Mouse (Mus musculus) small intestine, adult 2 months (tissue): Measurements from ENCODE around the gene Gm16181. TPM values are rescaled to one million over a fixed set of nuclear protein-coding genes. Genes with fewer than 3 reads are reported as not detected.

ENCODE experiments used
- H3K27ac ChIP-seq: fragments of 200-500 bp; 2 replicates; pipeline ENCODE4 v1.5.1; 2012; ENCODE audit warnings: low read depth, low read length, control low read depth, inconsistent platforms; ENCODE audit not compliant: insufficient read depth
- H3K27me3 ChIP-seq: fragments of 200-500 bp; 2 replicates; pipeline ENCODE4 v1.6.1; 2012; ENCODE audit warnings: mild to moderate bottlenecking, moderate library complexity, low read length, inconsistent platforms; ENCODE audit not compliant: control insufficient read depth, insufficient read depth
- H3K36me3 ChIP-seq: fragments of 200-500 bp; 2 replicates; pipeline ENCODE4 v1.6.1; 2012; ENCODE audit warnings: mild to moderate bottlenecking, low read length, control low read depth, inconsistent platforms; ENCODE audit not compliant: control insufficient read depth, insufficient read depth
- H3K4me1 ChIP-seq: fragments of 200-500 bp; 2 replicates; pipeline ENCODE4 v1.6.1; 2012; ENCODE audit warnings: low read length, inconsistent platforms, mixed read lengths; ENCODE audit not compliant: control insufficient read depth, insufficient read depth, insufficient read length
- H3K4me3 ChIP-seq: fragments of 200-500 bp; 2 replicates; pipeline ENCODE4 v1.5.1; 2012; ENCODE audit warnings: low read depth, mild to moderate bottlenecking, control low read depth, inconsistent platforms, low read length, moderate library complexity
- CTCF ChIP-seq: fragments of 200-500 bp; IDR thresholded peaks from 2 replicates; pipeline ENCODE4 v1.5.1; 2012; ENCODE audit warnings: low read depth, mild to moderate bottlenecking, control low read depth, inconsistent platforms, low read length, moderate library complexity, mixed read lengths; ENCODE audit not compliant: insufficient replicate concordance, insufficient read length; ENCODE audit errors: extremely low read depth
- POLR2A ChIP-seq: fragments of 200-500 bp; IDR thresholded peaks from 2 replicates; pipeline ENCODE4 v1.6.1; 2012; ENCODE audit warnings: low read depth, mild to moderate bottlenecking, control low read depth, inconsistent platforms, low read length, moderate library complexity
- WGBS: fragments of 180-500 bp; shearing (Covaris S2); methylation state at CpG from one replicate; pipeline ENCODE4 v1.1.7; 2018; 5-methylcytosine and 5-hydroxymethylcytosine counted together
- polyA plus RNA-seq: library from polyadenylated mRNA; depleted of rRNA; stranded (reverse); fragments of >200 nt; gene quantifications from 2 replicates; pipeline ENCODE4 v1.2.3, GENCODE M21; 2012

Gene Gm16181
- polyA plus RNA-seq, 1 experiment, result not detected

GRCm38 (mm10) chr17:35245731-35246623 is 25.3 kb downstream of the Gm16181 start:
- Histone ChIP-seq H3K36me3 (peaks cover 70% of the 10 kb centered on the region), H3K27me3 (no peaks in the 10 kb centered on the region), H3K4me1 (peaks cover 17% of the 10 kb centered on the region), H3K4me3 (no peak overlapping the region), H3K27ac (no peak overlapping the region)
- TF ChIP-seq CTCF (no peak), POLR2A (no peak)
- 69% methylated on average over 15 of the region's 15 CpGs for WGBS

GRCm38 (mm10) chr17:35247144-35247543 is 26.5 kb downstream of the Gm16181 start:
- peaks cover 80% of the 10 kb centered on the region for H3K36me3 ChIP-seq
- WGBS, result 66% methylated on average over 7 of the region's 7 CpGs
- no peak overlapping the region for H3K27ac ChIP-seq
- H3K4me1 ChIP-seq, result peaks cover 17% of the 10 kb centered on the region
- H3K4me3 ChIP-seq, result no peak overlapping the region
- no peaks in the 10 kb centered on the region for H3K27me3 ChIP-seq
- TF ChIP-seq POLR2A (no peak), CTCF (no peak)

GRCm38 (mm10) chr17:35248986-35249385 is 28.4 kb downstream of the Gm16181 start:
- Histone ChIP-seq H3K4me3 (no peak overlapping the region), H3K27me3 (no peaks in the 10 kb centered on the region), H3K27ac (no peak overlapping the region), H3K4me1 (peaks cover 7% of the 10 kb centered on the region), H3K36me3 (peaks cover 91% of the 10 kb centered on the region)
- WGBS, result 88% methylated on average over 14 of the region's 14 CpGs
- TF ChIP-seq CTCF (no peak), POLR2A (no peak)

- 81% methylated on average over 19 of the region's 19 CpGs for WGBS
- Histone ChIP-seq H3K36me3 (peaks cover 85% of the 10 kb centered on the region), H3K4me3 (no peak overlapping the region), H3K27ac (no peak overlapping the region), H3K4me1 (0 out of 2 replicates have a peak, but pooled peaks cover 2% of the 10 kb centered on the region), H3K27me3 (no peaks in the 10 kb centered on the region)
- TF ChIP-seq CTCF, result no peak
- no peak for TF ChIP-seq POLR2A
Observed at GRCm38 (mm10) chr17:35249451-35250197, 29.0 kb downstream of the Gm16181 start.

GRCm38 (mm10) chr17:35250348-35251120 is 29.9 kb downstream of the Gm16181 start:
- Histone ChIP-seq H3K27ac (no peak overlapping the region), H3K4me3 (no peak overlapping the region), H3K36me3 (peaks cover 79% of the 10 kb centered on the region), H3K4me1 (no peaks in the 10 kb centered on the region), H3K27me3 (no peaks in the 10 kb centered on the region)
- TF ChIP-seq POLR2A (no peak), CTCF (no peak)
- WGBS, result 83% methylated on average over 3 of the region's 3 CpGs

- Histone ChIP-seq H3K36me3 (peaks cover 73% of the 10 kb centered on the region), H3K27me3 (no peaks in the 10 kb centered on the region), H3K4me3 (no peak overlapping the region), H3K4me1 (no peaks in the 10 kb centered on the region), H3K27ac (no peak overlapping the region)
- TF ChIP-seq CTCF, result no peak
- TF ChIP-seq POLR2A, result no peak
- 72% methylated on average over 15 of the region's 15 CpGs for WGBS
Observed at GRCm38 (mm10) chr17:35251162-35251719, 30.6 kb downstream of the Gm16181 start.
